Mouse (Mus musculus): ENCODE data around the gene Dst. TPM values are rescaled to one million over a fixed set of nuclear protein-coding genes. Genes with fewer than 3 reads are reported as not detected.

Gene Dst
- total and polyA plus RNA-seq, 3 experiments, result 9.1 to 28.0 (median 20.5) TPM

DNA sequence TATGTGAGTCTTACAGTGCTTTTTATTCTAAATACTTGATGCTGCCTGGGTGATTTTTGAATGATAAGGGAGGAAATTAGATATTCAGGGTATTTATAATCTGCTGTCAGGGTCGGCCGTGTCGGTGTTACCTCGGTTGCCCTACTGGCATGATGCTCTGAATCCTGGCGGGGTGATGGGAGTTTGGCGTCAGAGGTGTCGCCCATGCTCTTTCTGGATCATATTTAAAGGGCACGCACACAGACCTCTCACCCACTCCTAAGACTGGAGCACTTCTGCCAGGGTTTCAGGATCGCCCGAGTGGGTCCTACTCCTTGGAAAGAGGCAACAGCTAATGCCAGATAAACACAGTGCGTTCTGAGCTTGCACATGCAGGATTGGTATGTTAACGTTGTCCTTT, 128.1 kb downstream of the Dst start:
- DNase-seq (ENCODE audit: extremely low read depth), result no peak
- dilution Hi-C loops (cut with MboI; ENCODE audit: extremely low pct_ligation_motif_present, extremely low pct_unique_long_range_greater_than_20kb, low sequenced_read_pairs) (no loop called here), in situ Hi-C loops (cut with MboI; ENCODE audit: low pct_ligation_motif_present, low pct_unique_long_range_greater_than_20kb, low sequenced_read_pairs) (no loop called here)
- H3K27ac ChIP-seq (ENCODE audit: insufficient read depth, low read depth), result no peak overlapping the region
- H3K9ac ChIP-seq (ENCODE audit: insufficient read depth, low read depth), result no peak overlapping the region
- no peak overlapping the region for H3K4me3 ChIP-seq (replicated peaks in 1 of 3; ENCODE audit: low read depth in 2 of 3, low read length in 2 of 3, poor library complexity in 1 of 3)
- no peak overlapping the region for H3K4me2 ChIP-seq (ENCODE audit: insufficient read depth, low read depth, poor library complexity, severe bottlenecking)
- H3K4me1 ChIP-seq (ENCODE audit: control insufficient read depth in 1 of 2, insufficient read depth in 2 of 2), result peaks cover 0 to 38% of the 10 kb centered on the region in 2 experiments; a peak in 2 of 4 replicates
- no peak for TF ChIP-seq RCOR1 (conservative IDR thresholded peaks at IDR 0.05; ENCODE audit: low read depth, low read length)
- no peak for TF ChIP-seq USF1 (IDR thresholded peaks at IDR 0.05; ENCODE audit: low read depth, low read length)
- no peak for TF ChIP-seq MAZ (IDR thresholded peaks at IDR 0.05; ENCODE audit: low read depth, low read length)
- TF ChIP-seq PAX5 (IDR thresholded peaks at IDR 0.05; ENCODE audit: low read length), result no peak
- no peak for TF ChIP-seq ZNF384 (IDR thresholded peaks at IDR 0.05; ENCODE audit: low read depth, low read length)
- no peak for TF ChIP-seq TBP (conservative IDR thresholded peaks at IDR 0.05; ENCODE audit: low read depth, low read length)
- no peak for TF ChIP-seq POLR2AphosphoS2 (IDR thresholded peaks at IDR 0.05; ENCODE audit: low read depth, low read length)
- no peaks in the 10 kb centered on the region for H3K27me3 ChIP-seq (replicated peaks)
- no peaks in the 10 kb centered on the region for H3K9me3 ChIP-seq (replicated peaks; ENCODE audit: low read length)
- no peaks in the 10 kb centered on the region for H3K79me2 ChIP-seq (replicated peaks; ENCODE audit: control insufficient read depth, extremely low read depth, insufficient read depth, poor library complexity, severe bottlenecking)
- H3K36me3 ChIP-seq (replicated peaks in 1 of 2; ENCODE audit: control insufficient read depth in 1 of 2, insufficient read depth in 1 of 2, low read length in 1 of 2), result peaks cover 0 to 20% of the 10 kb centered on the region in 2 experiments

DNA sequence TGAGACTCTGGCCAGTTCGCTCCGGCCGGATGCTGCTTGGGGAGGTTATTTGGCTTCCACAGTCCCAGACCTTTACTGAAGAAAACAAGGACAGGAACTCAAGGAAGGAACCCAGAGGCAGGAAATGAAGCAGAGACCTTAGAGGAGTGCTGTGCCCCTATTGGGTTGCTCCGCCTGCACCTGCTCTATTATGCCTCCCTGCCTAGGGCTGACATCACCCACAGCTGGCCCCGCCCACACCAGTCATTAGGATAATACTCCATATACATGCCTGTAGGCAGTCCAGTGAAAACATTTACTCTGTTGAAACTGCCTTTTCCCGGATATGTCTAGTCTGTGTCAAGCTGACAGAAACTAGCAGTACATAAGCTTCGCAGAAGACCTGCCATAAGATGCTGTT, 130.5 kb downstream of the Dst start:
- Histone ChIP-seq H3K79me2 (replicated peaks; ENCODE audit: control insufficient read depth, extremely low read depth, insufficient read depth, poor library complexity, severe bottlenecking) (no peaks in the 10 kb centered on the region), H3K9ac (ENCODE audit: insufficient read depth, low read depth) (no peak overlapping the region), H3K4me1 (ENCODE audit: control insufficient read depth in 1 of 2, insufficient read depth in 2 of 2) (peaks cover 0 to 22% of the 10 kb centered on the region in 2 experiments; a peak in 2 of 4 replicates), H3K27ac (ENCODE audit: insufficient read depth, low read depth) (no peak overlapping the region), H3K9me3 (replicated peaks; ENCODE audit: low read length) (no peaks in the 10 kb centered on the region), H3K4me2 (ENCODE audit: insufficient read depth, low read depth, poor library complexity, severe bottlenecking) (no peak overlapping the region), H3K27me3 (replicated peaks) (no peaks in the 10 kb centered on the region), H3K36me3 (replicated peaks in 1 of 2; ENCODE audit: control insufficient read depth in 1 of 2, insufficient read depth in 1 of 2, low read length in 1 of 2) (peaks cover 0 to 24% of the 10 kb centered on the region in 2 experiments), H3K4me3 (replicated peaks in 1 of 3; ENCODE audit: low read depth in 2 of 3, low read length in 2 of 3, poor library complexity in 1 of 3) (no peak overlapping the region)
- in situ Hi-C loops (cut with MboI; ENCODE audit: low pct_ligation_motif_present, low pct_unique_long_range_greater_than_20kb, low sequenced_read_pairs), result no loop called here
- dilution Hi-C loops (cut with MboI; ENCODE audit: extremely low pct_ligation_motif_present, extremely low pct_unique_long_range_greater_than_20kb, low sequenced_read_pairs), result no loop called here
- TF ChIP-seq MAX (IDR thresholded peaks at IDR 0.05; ENCODE audit: low read length) (no peak), SIN3A (IDR thresholded peaks at IDR 0.05; ENCODE audit: low read length) (no peak), IRF4 (IDR thresholded peaks at IDR 0.05; ENCODE audit: low read depth, low read length) (no peak), USF1 (IDR thresholded peaks at IDR 0.05; ENCODE audit: low read depth, low read length) (no peak)
- DNase-seq (ENCODE audit: extremely low read depth), result no peak

DNA sequence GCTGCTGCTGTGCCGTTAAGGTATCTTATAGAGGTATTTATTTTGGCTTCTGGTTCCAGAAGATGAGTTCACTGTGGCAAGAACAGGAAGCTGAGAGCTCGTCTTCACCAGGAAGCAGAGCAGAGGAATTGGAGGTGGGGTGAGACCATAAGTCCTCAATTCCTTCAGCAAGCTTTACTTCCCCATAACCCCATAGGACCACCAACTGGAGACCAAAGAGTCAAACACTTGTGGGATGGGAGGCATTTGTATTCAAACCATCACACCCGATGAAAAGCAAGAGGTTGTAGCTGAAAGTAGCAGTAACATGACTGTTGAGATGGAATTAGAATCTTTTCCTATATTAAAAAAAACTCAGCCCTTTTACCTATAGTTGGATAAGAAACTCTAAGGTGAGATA, 132.0 kb downstream of the Dst start:
- Histone ChIP-seq H3K79me2 (replicated peaks; ENCODE audit: control insufficient read depth, extremely low read depth, insufficient read depth, poor library complexity, severe bottlenecking) (no peaks in the 10 kb centered on the region), H3K9ac (ENCODE audit: insufficient read depth, low read depth) (no peak overlapping the region), H3K27ac (ENCODE audit: insufficient read depth, low read depth) (no peak overlapping the region), H3K36me3 (replicated peaks in 1 of 2; ENCODE audit: control insufficient read depth in 1 of 2, insufficient read depth in 1 of 2, low read length in 1 of 2) (peaks cover 0 to 24% of the 10 kb centered on the region in 2 experiments), H3K4me3 (replicated peaks in 1 of 3; ENCODE audit: low read depth in 2 of 3, low read length in 2 of 3, poor library complexity in 1 of 3) (no peak overlapping the region), H3K9me3 (replicated peaks; ENCODE audit: low read length) (no peaks in the 10 kb centered on the region), H3K4me1 (ENCODE audit: control insufficient read depth in 1 of 2, insufficient read depth in 2 of 2) (peaks cover 0 to 24% of the 10 kb centered on the region in 2 experiments; a peak in 2 of 4 replicates), H3K27me3 (replicated peaks) (no peaks in the 10 kb centered on the region), H3K4me2 (ENCODE audit: insufficient read depth, low read depth, poor library complexity, severe bottlenecking) (no peak overlapping the region)
- TF ChIP-seq USF2 (conservative IDR thresholded peaks at IDR 0.05; ENCODE audit: low read depth, low read length), result no peak
- no peak for TF ChIP-seq MAFK (IDR thresholded peaks at IDR 0.05; ENCODE audit: insufficient replicate concordance, low read length)
- TF ChIP-seq ZMIZ1 (IDR thresholded peaks at IDR 0.05; ENCODE audit: low read depth, low read length), result no peak
- TF ChIP-seq MAX (IDR thresholded peaks at IDR 0.05; ENCODE audit: low read length), result no peak
- no peak for TF ChIP-seq SIN3A (IDR thresholded peaks at IDR 0.05; ENCODE audit: low read length)
- TF ChIP-seq SMC3 (IDR thresholded peaks at IDR 0.05; ENCODE audit: low read depth, low read length), result no peak
- no peak for TF ChIP-seq ETS1 (conservative IDR thresholded peaks at IDR 0.05; ENCODE audit: low read depth, low read length)
- dilution Hi-C loops (cut with MboI; ENCODE audit: extremely low pct_ligation_motif_present, extremely low pct_unique_long_range_greater_than_20kb, low sequenced_read_pairs), result no loop called here
- in situ Hi-C loops (cut with MboI; ENCODE audit: low pct_ligation_motif_present, low pct_unique_long_range_greater_than_20kb, low sequenced_read_pairs), result no loop called here
- no peak for DNase-seq (ENCODE audit: extremely low read depth)
